Mouse (Mus musculus): ENCODE data around the gene Rfpl4. TPM values are rescaled to one million over a fixed set of nuclear protein-coding genes. Genes with fewer than 3 reads are reported as not detected.

Gene Rfpl4
- polyA plus RNA-seq, 1 experiment from 2014 or later = not detected

Small RNA genes within 50 kb of the gene (microRNA-seq; reads per million reads assigned to microRNA genes)
- not detected for gene Gm26217

Other genes starting within 250 kb of the Rfpl4 start
- 6.3 and 8.9 TPM in 2 replicates for gene Isoc2b, start 246.7 kb downstream of the Rfpl4 start, polyA plus RNA-seq (2014; fragmentation: Nextera tagmentation; extraction: Ambion mirVana)
- 0.96 and 1.0 TPM in 2 replicates for gene Isoc2a, start 239.8 kb downstream of the Rfpl4 start, polyA plus RNA-seq (2014; fragmentation: Nextera tagmentation; extraction: Ambion mirVana)
- gene Gm36210, start 210.4 kb downstream of the Rfpl4 start, polyA plus RNA-seq (2014; fragmentation: Nextera tagmentation; extraction: Ambion mirVana) = not detected in 2 replicates
- 3.3 and 4.0 TPM in 2 replicates for gene Zfp628, start 201.7 kb downstream of the Rfpl4 start, polyA plus RNA-seq (2014; fragmentation: Nextera tagmentation; extraction: Ambion mirVana)
- 3.1 and 3.3 TPM in 2 replicates for gene Nat14, start 194.9 kb downstream of the Rfpl4 start, polyA plus RNA-seq (2014; fragmentation: Nextera tagmentation; extraction: Ambion mirVana)
- 3.7 and 4.0 TPM in 2 replicates for gene Ssc5d, start 191.2 kb downstream of the Rfpl4 start, polyA plus RNA-seq (2014; fragmentation: Nextera tagmentation; extraction: Ambion mirVana)
- gene Sbk2, start 152.5 kb downstream of the Rfpl4 start, polyA plus RNA-seq (2014; fragmentation: Nextera tagmentation; extraction: Ambion mirVana) = 0.23 and 0.26 TPM in 2 replicates
- 0.16 TPM in 1 of 2 replicates, not detected in the other for gene Sbk3, start 145.8 kb downstream of the Rfpl4 start, polyA plus RNA-seq (2014; fragmentation: Nextera tagmentation; extraction: Ambion mirVana)
- 30.6 and 35.4 TPM in 2 replicates for gene Zfp579, start 120.8 kb downstream of the Rfpl4 start, polyA plus RNA-seq (2014; fragmentation: Nextera tagmentation; extraction: Ambion mirVana)
- gene Zfp524, start 102.5 kb downstream of the Rfpl4 start, polyA plus RNA-seq (2014; fragmentation: Nextera tagmentation; extraction: Ambion mirVana) = 15.7 and 16.0 TPM in 2 replicates
- 37.5 and 40.3 TPM in 2 replicates for gene Fiz1, start 102.3 kb downstream of the Rfpl4 start, polyA plus RNA-seq (2014; fragmentation: Nextera tagmentation; extraction: Ambion mirVana)
- 1.0 and 2.0 TPM in 2 replicates for gene Gm44973, start 101.5 kb downstream of the Rfpl4 start, polyA plus RNA-seq (2014; fragmentation: Nextera tagmentation; extraction: Ambion mirVana)
- 6.2 and 7.2 TPM in 2 replicates for gene Zfp865, start 96.6 kb downstream of the Rfpl4 start, polyA plus RNA-seq (2014; fragmentation: Nextera tagmentation; extraction: Ambion mirVana)
- gene Ccdc106, start 96.4 kb downstream of the Rfpl4 start, polyA plus RNA-seq (2014; fragmentation: Nextera tagmentation; extraction: Ambion mirVana) = 15.1 and 17.1 TPM in 2 replicates
- not detected in 2 replicates for gene 4632433K11Rik, start 82.8 kb downstream of the Rfpl4 start, polyA plus RNA-seq (2014; fragmentation: Nextera tagmentation; extraction: Ambion mirVana)
- 4.8 and 6.3 TPM in 2 replicates for gene Zfp784, start 78.5 kb downstream of the Rfpl4 start, polyA plus RNA-seq (2014; fragmentation: Nextera tagmentation; extraction: Ambion mirVana)
- gene Zfp580, start 65.4 kb downstream of the Rfpl4 start, polyA plus RNA-seq (2014; fragmentation: Nextera tagmentation; extraction: Ambion mirVana) = 38.3 and 40.1 TPM in 2 replicates
- gene U2af2, start 54.8 kb downstream of the Rfpl4 start, polyA plus RNA-seq (2014; fragmentation: Nextera tagmentation; extraction: Ambion mirVana) = 129 and 133 TPM in 2 replicates
- gene Epn1, start 36.7 kb downstream of the Rfpl4 start, polyA plus RNA-seq (2014; fragmentation: Nextera tagmentation; extraction: Ambion mirVana) = 57.8 and 65.1 TPM in 2 replicates
- 0.54 and 0.72 TPM in 2 replicates for gene Rasl2-9, start 9.0 kb upstream of the Rfpl4 start, polyA plus RNA-seq (2014; fragmentation: Nextera tagmentation; extraction: Ambion mirVana)
- not detected in 2 replicates for gene Vmn1r55, start 32.7 kb upstream of the Rfpl4 start, polyA plus RNA-seq (2014; fragmentation: Nextera tagmentation; extraction: Ambion mirVana)
- gene Vmn1r56, start 79.8 kb upstream of the Rfpl4 start, polyA plus RNA-seq (2014; fragmentation: Nextera tagmentation; extraction: Ambion mirVana) = not detected in 2 replicates
- not detected in 2 replicates for gene Vmn1r57, start 101.5 kb upstream of the Rfpl4 start, polyA plus RNA-seq (2014; fragmentation: Nextera tagmentation; extraction: Ambion mirVana)
- gene Gm5065, start 233.6 kb upstream of the Rfpl4 start, polyA plus RNA-seq (2014; fragmentation: Nextera tagmentation; extraction: Ambion mirVana) = not detected in 2 replicates
- gene Nlrp2, start 234.1 kb upstream of the Rfpl4 start, polyA plus RNA-seq (2014; fragmentation: Nextera tagmentation; extraction: Ambion mirVana) = not detected in 2 replicates

All from intestine, embryonic 14.5 days (tissue).